9 mouse cellular contexts compared by ENCODE assay signal in the genomic region with DNA sequence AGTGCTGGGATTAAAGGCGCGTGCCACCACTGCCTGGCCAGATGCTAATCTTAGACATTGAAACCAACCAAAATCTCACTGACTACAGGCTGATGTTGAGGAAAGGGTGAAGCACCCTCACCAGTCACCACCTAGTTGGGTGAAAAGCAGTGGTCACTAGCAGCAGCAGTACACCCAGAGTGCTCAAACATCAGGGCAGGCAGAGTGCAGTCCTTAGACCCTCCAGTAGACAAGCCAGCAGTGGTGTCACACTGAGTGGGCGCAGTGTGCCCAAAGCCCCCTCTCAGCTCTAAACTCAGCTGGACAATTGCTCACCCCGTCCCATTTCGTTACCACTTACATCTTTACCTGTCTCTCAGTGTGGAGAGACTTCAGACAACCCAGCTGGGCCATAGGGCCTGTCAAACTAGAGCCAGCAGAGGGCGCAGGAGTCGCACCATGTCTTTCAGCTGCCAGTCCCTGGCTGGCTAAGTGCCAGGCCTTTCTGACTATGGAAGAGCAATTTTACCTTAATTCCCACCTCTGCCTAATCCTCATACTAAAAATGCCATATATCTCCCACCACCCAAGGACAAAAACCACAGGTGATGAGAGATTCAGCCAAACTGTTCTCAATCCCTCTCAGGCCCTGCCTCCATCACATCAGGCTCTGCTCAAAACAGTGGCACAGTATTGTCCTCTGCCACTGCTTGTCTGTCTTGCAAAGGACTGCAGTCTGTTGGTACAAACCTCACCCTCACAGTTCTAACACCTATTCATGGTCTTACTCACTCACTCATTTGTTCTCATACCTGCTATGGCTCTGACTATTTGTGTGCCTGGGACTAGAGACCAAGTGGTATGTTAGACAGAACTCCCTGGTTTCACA. TPM values are rescaled to one million over a fixed set of nuclear protein-coding genes. Genes with fewer than 3 reads are reported as not detected.
DNase-seq lines count a peak whose midpoint lies in the region; ATAC-seq and TF ChIP-seq lines count a peak whose summit lies in the region.
"Had no signal": no experiment of that assay in that cellular context is flagged by ENCODE, and none has a peak within 500 bp of the region (broad histone marks: within the 10 kb centered on the region; RNA-seq: fewer than 3 reads in every experiment).

No protein-coding gene starts in this region.

- peaks cover 21% of the 10 kb centered on the region for H3K36me3 ChIP-seq in liver, embryonic 14.5 days (replicated peaks; ENCODE audit: control insufficient read depth, insufficient read depth, low read depth)

- TF ChIP-seq CTCF in liver, embryonic 14.5 days (IDR thresholded peaks at IDR 0.05; ENCODE audit: low read depth) = peak; percentile 86

- no peaks in the 10 kb centered on the region for H3K27me3 ChIP-seq in liver, embryonic 14.5 days (ENCODE audit: control insufficient read depth, insufficient read depth, low read length)
- H3K27me3 ChIP-seq: heart, embryonic 15.5 days had no signal

- peak; percentile 78 for DNase-seq in CD4-positive, CD25-positive, alpha-beta regulatory T cell, adult 2 months (ENCODE audit: low read depth, low spot score)
- DNase-seq in adrenal gland, postnatal 10 days = peak; percentile 91
- peak; percentile 23 for DNase-seq in embryo, embryonic 11.5 days (ENCODE audit: low read depth, low spot score)
- DNase-seq in gastrocnemius, postnatal 4 days (ENCODE audit: low spot score in 2 of 2) = peak; percentile 61 to 79
- DNase-seq in kidney, postnatal 25 days = peak; percentile 91 to 96
- DNase-seq in liver, embryonic 14.5 days (ENCODE audit: low read depth in 3 of 3, low spot score in 3 of 3) = peak; percentile 11 to 33 (median 32)
- DNase-seq in retina, adult 2 months (ENCODE audit: low read depth, low spot score) = peak; percentile 50
- DNase-seq in thymus, postnatal 25 days = peak; percentile 62

- WGBS in liver, embryonic 14.5 days (ENCODE audit: insufficient replicate concordance) = 67% methylated on average over 7 of the region's 7 CpGs

- peak; percentile 35; the same call in 1 of the 2 replicates for ATAC-seq in liver, embryonic 14.5 days (ENCODE audit: insufficient read depth)

- no peaks in the 10 kb centered on the region for H3K9me3 ChIP-seq in liver, embryonic 14.5 days (ENCODE audit: control insufficient read depth, low read length)
- H3K9me3 ChIP-seq: heart, embryonic 15.5 days had no signal

- no peak overlapping the region for H3K27ac ChIP-seq in liver, embryonic 14.5 days
- H3K27ac ChIP-seq: heart, embryonic 15.5 days had no signal

- H3K4me2 ChIP-seq in liver, embryonic 14.5 days (ENCODE audit: low read depth) = no peak overlapping the region
- H3K4me2 ChIP-seq: heart, embryonic 15.5 days had no signal

- no peak overlapping the region for H3K9ac ChIP-seq in liver, embryonic 14.5 days (replicated peaks)
- H3K9ac ChIP-seq: heart, embryonic 15.5 days had no signal

- no peak overlapping the region for H3K4me3 ChIP-seq in liver, embryonic 14.5 days (ENCODE audit: insufficient read depth in 1 of 2, low read depth in 2 of 2, low read length in 2 of 2)
- H3K4me3 ChIP-seq: heart, embryonic 15.5 days had no signal

- no peak for TF ChIP-seq EP300 in liver, embryonic 14.5 days (IDR thresholded peaks at IDR 0.05; ENCODE audit: low read depth)

- no peaks in the 10 kb centered on the region for H3K4me1 ChIP-seq in liver, embryonic 14.5 days (replicated peaks; ENCODE audit: control insufficient read depth in 2 of 2, insufficient read depth in 2 of 2, low read length in 1 of 2)
- H3K4me1 ChIP-seq: heart, embryonic 15.5 days had no signal

RNA-seq across cellular contexts. Expression of gene Ripk4, which starts 41.3 kb away (rescaled TPM):
- total RNA-seq in adrenal gland, postnatal 10 days (2021) = under 1 TPM; 0.27 to 0.63 TPM
- total RNA-seq in gastrocnemius, postnatal 4 days (2021) = not detected
- polyA plus RNA-seq in liver, embryonic 14.5 days (2012; rRNA removed) = 1.2 and 1.4 TPM in 2 replicates
- 1.8 and 2.4 TPM in 2 replicates for polyA plus RNA-seq in liver, embryonic 14.5 days (2014; fragmentation: Nextera tagmentation; extraction: Ambion mirVana)

RNA-seq across cellular contexts. Expression of gene Prdm15, which starts 46.7 kb away (rescaled TPM):
- total RNA-seq in adrenal gland, postnatal 10 days (2021) = 10 to 100 TPM in 1 of 2 experiments, 1 to 10 TPM in 1; 7.7 to 12.6 TPM
- 10 to 100 TPM in 1 of 2 experiments, 1 to 10 TPM in 1; 8.9 to 12.1 TPM for total RNA-seq in gastrocnemius, postnatal 4 days (2021)
- polyA plus RNA-seq in liver, embryonic 14.5 days (2012; rRNA removed) = 2.3 and 3.4 TPM in 2 replicates
- polyA plus RNA-seq in liver, embryonic 14.5 days (2014; fragmentation: Nextera tagmentation; extraction: Ambion mirVana) = 1.7 and 2.7 TPM in 2 replicates

Comparison
In these comparisons a context has a peak if more than half of its experiments do, and no peak if none do; other contexts are left out.
1. DNase-seq: peak in every context shown above with its lines; median percentile 94 in kidney, postnatal 25 days; 91 in adrenal gland, postnatal 10 days; 78 in CD4-positive, CD25-positive, alpha-beta regulatory T cell, adult 2 months; 70 in gastrocnemius, postnatal 4 days; 62 in thymus, postnatal 25 days; 50 in retina, adult 2 months; 32 in liver, embryonic 14.5 days; 23 in embryo, embryonic 11.5 days.